Mouse (Mus musculus) stomach, embryonic 16.5 days (tissue): ENCODE data around the gene E130218I03Rik. TPM values are rescaled to one million over a fixed set of nuclear protein-coding genes. Genes with fewer than 3 reads are reported as not detected.
A peak's percentile ranks its signal among the peaks of the same experiment; 100 is the strongest.

ENCODE experiments used
- ATAC-seq: fragments of 200-750 bp; cut with Nextera tagmentation; 2 replicates; pipeline ENCODE4 v1.8.0; 2017; ENCODE audit warnings: moderate number of reproducible peaks, moderate TSS enrichment; ENCODE audit not compliant: insufficient read depth, low FRiP score
- H3K27ac ChIP-seq: fragments of 300-500 bp; sonication (generic); 2 replicates; pipeline ENCODE4 v1.5.1; 2014; ENCODE audit warnings: low read length
- H3K27me3 ChIP-seq: fragments of 300-500 bp; sonication (generic); 2 replicates; pipeline ENCODE4 v1.6.1; 2014; ENCODE audit warnings: low read length, control low read depth, mixed read lengths; ENCODE audit not compliant: control insufficient read depth, insufficient read depth
- H3K36me3 ChIP-seq: fragments of 300-500 bp; sonication (generic); 2 replicates; pipeline ENCODE4 v1.6.1; 2014; ENCODE audit warnings: low read length; ENCODE audit not compliant: control insufficient read depth, insufficient read depth
- H3K4me1 ChIP-seq: fragments of 300-500 bp; sonication (generic); 2 replicates; pipeline ENCODE4 v1.6.1; 2014; ENCODE audit warnings: low read length, control low read depth, mixed read lengths; ENCODE audit not compliant: control insufficient read depth, insufficient read depth
- H3K4me2 ChIP-seq: fragments of 300-500 bp; sonication (generic); 2 replicates; pipeline ENCODE4 v1.6.1; 2014; ENCODE audit warnings: low read depth, low read length, mixed read lengths
- H3K4me3 ChIP-seq: fragments of 300-500 bp; sonication (generic); replicated peaks from 2 replicates; pipeline ENCODE4 v1.5.1; 2014; ENCODE audit warnings: mild to moderate bottlenecking, low read length
- H3K9ac ChIP-seq: fragments of 300-500 bp; sonication (generic); 2 replicates; pipeline ENCODE4 v1.6.1; 2014; ENCODE audit warnings: low read length
- H3K9me3 ChIP-seq: fragments of 300-500 bp; sonication (generic); replicated peaks from 2 replicates; pipeline ENCODE4 v1.6.1; 2016; ENCODE audit warnings: low read length, control low read depth; ENCODE audit not compliant: control insufficient read depth
- WGBS: fragments of 180-500 bp; shearing (Covaris S2); extraction: QIAGEN DNeasy Blood & Tissue Kit; methylation state at CpG from one replicate; pipeline ENCODE4 v1.1.7; 2014; 5-methylcytosine and 5-hydroxymethylcytosine counted together
- polyA plus RNA-seq: library from polyadenylated mRNA; unstranded; fragments of >200 nt; fragmentation: Nextera tagmentation; extraction: Ambion mirVana; gene quantifications from 2 replicates; pipeline ENCODE4 v1.2.1, GENCODE M21; 2015

The E130218I03Rik gene
- polyA plus RNA-seq, 1 experiment from 2014 or later, result 0.26 TPM

- H3K4me3 ChIP-seq, result no peak overlapping the region
- H3K4me2 ChIP-seq, result no peak overlapping the region
- no peak overlapping the region for H3K9ac ChIP-seq
- peaks cover 11% of the 10 kb centered on the region for H3K4me1 ChIP-seq
- H3K36me3 ChIP-seq, result no peaks in the 10 kb centered on the region
- H3K27ac ChIP-seq, result no peak overlapping the region
- H3K9me3 ChIP-seq, result no peaks in the 10 kb centered on the region
- 0 out of 2 replicates have a peak, but pooled peaks cover 3% of the 10 kb centered on the region for H3K27me3 ChIP-seq
- WGBS, result 73% methylated on average over 5 of the region's 5 CpGs
- ATAC-seq, result no peak
These were observed 8.6 kb upstream of the E130218I03Rik start for GRCm38 (mm10) chr4:134234876-134235275.

- WGBS, result 16% methylated on average over 19 of the region's 19 CpGs
These were observed 5.7 kb upstream of the E130218I03Rik start for GRCm38 (mm10) chr4:134237582-134238278.

GRCm38 (mm10) chr4:134238279-134238651, 5.2 kb upstream of the E130218I03Rik start, which contains the start of gene Cnksr1:
Gene Cnksr1 (minus strand): TSS chr4:134238399.
- Histone ChIP-seq H3K27me3 (0 out of 2 replicates have a peak, but pooled peaks cover 3% of the 10 kb centered on the region), H3K4me2 (peak within 1 kb of the TSS; percentile 47), H3K4me3 (peak within 1 kb of the TSS; percentile 53), H3K36me3 (no peaks in the 10 kb centered on the region), H3K27ac (peak within 1 kb of the TSS; percentile 72), H3K9me3 (no peaks in the 10 kb centered on the region), H3K4me1 (peaks cover 7% of the 10 kb centered on the region; the same call in 1 of the 2 replicates), H3K9ac (peak within 1 kb of the TSS; percentile 63)
- ATAC-seq, result peak; percentile 95
- 2% methylated on average over 18 of the region's 18 CpGs for WGBS

More at GRCm38 (mm10) chr4:134237582-134238278, 5.7 kb upstream of the E130218I03Rik start:
- Histone ChIP-seq H3K4me2 (peak overlapping the region; percentile 47), H3K36me3 (no peaks in the 10 kb centered on the region), H3K9ac (peak overlapping the region; percentile 63), H3K27ac (peak overlapping the region; percentile 72), H3K9me3 (no peaks in the 10 kb centered on the region), H3K4me3 (peak overlapping the region; percentile 53), H3K4me1 (peaks cover 7% of the 10 kb centered on the region; the same call in 1 of the 2 replicates), H3K27me3 (0 out of 2 replicates have a peak, but pooled peaks cover 3% of the 10 kb centered on the region)
- peak; percentile 62 for ATAC-seq

- no peak for ATAC-seq
- WGBS, result 16% methylated on average over 10 of the region's 10 CpGs
These were observed 4.8 kb upstream of the E130218I03Rik start for GRCm38 (mm10) chr4:134238686-134239085.

GRCm38 (mm10) chr4:134245148-134245843, 1.8 kb downstream of the E130218I03Rik start, which contains the start of gene Zfp593:
Gene Zfp593 (minus strand): TSS chr4:134245592.
- peak within 1 kb of the TSS; percentile 86 for H3K9ac ChIP-seq
- H3K4me2 ChIP-seq, result peak within 1 kb of the TSS; percentile 95
- H3K4me3 ChIP-seq, result peak within 1 kb of the TSS; percentile 87
- H3K9me3 ChIP-seq, result no peaks in the 10 kb centered on the region
- H3K4me1 ChIP-seq, result peaks cover 17% of the 10 kb centered on the region
- H3K27me3 ChIP-seq, result peaks cover 36% of the 10 kb centered on the region
- peak; percentile 82 for ATAC-seq
- H3K27ac ChIP-seq, result no peak within 1 kb of the TSS
- under 1% methylated on average over 60 of the region's 60 CpGs for WGBS
- no peaks in the 10 kb centered on the region for H3K36me3 ChIP-seq

More at GRCm38 (mm10) chr4:134238686-134239085, 4.8 kb upstream of the E130218I03Rik start:
- 0 out of 2 replicates have a peak, but pooled peaks cover 3% of the 10 kb centered on the region for H3K27me3 ChIP-seq
- 0 out of 2 replicates have a peak overlapping the region, but pooled peaks have one; percentile 72 for H3K27ac ChIP-seq
- peak overlapping the region; percentile 47 for H3K4me2 ChIP-seq
- no peaks in the 10 kb centered on the region for H3K36me3 ChIP-seq
- H3K9me3 ChIP-seq, result no peaks in the 10 kb centered on the region
- no peak overlapping the region for H3K9ac ChIP-seq
- H3K4me3 ChIP-seq, result peak overlapping the region; percentile 53; the same call in 1 of the 2 replicates
- peaks cover 7% of the 10 kb centered on the region; the same call in 1 of the 2 replicates for H3K4me1 ChIP-seq

- Histone ChIP-seq H3K36me3 (no peaks in the 10 kb centered on the region), H3K4me1 (peaks cover 22% of the 10 kb centered on the region), H3K9me3 (no peaks in the 10 kb centered on the region), H3K4me2 (no peak overlapping the region), H3K27me3 (peaks cover 45% of the 10 kb centered on the region), H3K9ac (no peak overlapping the region), H3K27ac (no peak overlapping the region), H3K4me3 (no peak overlapping the region)
- no peak for ATAC-seq
- WGBS, result 58% methylated on average over 4 of the region's 4 CpGs
These were observed 2.8 kb downstream of the E130218I03Rik start for GRCm38 (mm10) chr4:134246256-134246655.

GRCm38 (mm10) chr4:134246719-134247258, 3.3 kb downstream of the E130218I03Rik start, which contains the start of gene Gm30191:
Gene Gm30191 (plus strand): TSS chr4:134246935.
- Histone ChIP-seq H3K4me1 (peaks cover 27% of the 10 kb centered on the region), H3K27me3 (peaks cover 51% of the 10 kb centered on the region), H3K9ac (peak within 1 kb of the TSS; percentile 86), H3K36me3 (no peaks in the 10 kb centered on the region), H3K27ac (no peak within 1 kb of the TSS), H3K4me2 (peak within 1 kb of the TSS; percentile 95), H3K9me3 (no peaks in the 10 kb centered on the region), H3K4me3 (peak within 1 kb of the TSS; percentile 87)
- no peak for ATAC-seq
- WGBS, result 72% methylated on average over 7 of the region's 7 CpGs

GRCm38 (mm10) chr4:134249651-134250050, 6.2 kb downstream of the E130218I03Rik start:
- H3K9ac ChIP-seq, result peak overlapping the region; percentile 62
- H3K4me1 ChIP-seq, result peaks cover 33% of the 10 kb centered on the region
- peak; percentile 45; the same call in 1 of the 2 replicates for ATAC-seq
- no peaks in the 10 kb centered on the region for H3K9me3 ChIP-seq
- no peak overlapping the region for H3K27ac ChIP-seq
- peak overlapping the region; percentile 85 for H3K4me2 ChIP-seq
- H3K36me3 ChIP-seq, result no peaks in the 10 kb centered on the region
- peak overlapping the region; percentile 44 for H3K4me3 ChIP-seq
- 2% methylated on average over 30 of the region's 30 CpGs for WGBS
- peaks cover 67% of the 10 kb centered on the region for H3K27me3 ChIP-seq
